Mouse (Mus musculus) left cerebral cortex, adult 9 months (tissue): ENCODE results near the gene Nodal.

ENCODE experiments used
- DNase-seq, 2 experiments: peaks; one replicate each; pipeline ENCODE4 v3.0.0; 2022; ENCODE audit warnings: low spot score in 2 of 2

The Nodal gene

DNA sequence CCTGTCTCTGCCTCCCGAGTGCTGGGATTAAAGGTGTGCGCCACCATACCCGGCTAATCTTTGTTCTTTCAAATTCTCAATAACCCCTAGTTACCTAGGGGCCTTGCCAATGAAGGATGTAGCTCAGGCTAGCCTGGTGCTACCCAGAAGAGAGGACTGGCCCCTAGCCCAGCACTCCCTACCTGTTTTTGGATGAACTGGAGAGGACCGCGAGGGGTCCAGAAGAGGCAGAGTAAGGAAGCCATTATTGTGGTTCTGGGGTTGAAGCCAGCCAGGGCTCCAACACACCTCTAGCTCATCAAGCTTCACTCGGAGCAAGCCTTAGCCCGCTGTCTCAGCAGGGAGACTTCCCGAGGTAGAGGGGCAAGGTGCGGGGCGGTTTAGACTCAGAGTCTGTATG, at the start of gene Nodal:
Gene Nodal (plus strand): TSS at position 301 of the 400 bp plus-strand sequence.
- no peak for DNase-seq

GRCm38 (mm10) chr10:61369755-61370154, 48.0 kb upstream of the Nodal start:
- DNase-seq: no peak

- no peak for DNase-seq
Measured at GRCm38 (mm10) chr10:61370273-61370979, 47.3 kb upstream of the Nodal start.

DNA sequence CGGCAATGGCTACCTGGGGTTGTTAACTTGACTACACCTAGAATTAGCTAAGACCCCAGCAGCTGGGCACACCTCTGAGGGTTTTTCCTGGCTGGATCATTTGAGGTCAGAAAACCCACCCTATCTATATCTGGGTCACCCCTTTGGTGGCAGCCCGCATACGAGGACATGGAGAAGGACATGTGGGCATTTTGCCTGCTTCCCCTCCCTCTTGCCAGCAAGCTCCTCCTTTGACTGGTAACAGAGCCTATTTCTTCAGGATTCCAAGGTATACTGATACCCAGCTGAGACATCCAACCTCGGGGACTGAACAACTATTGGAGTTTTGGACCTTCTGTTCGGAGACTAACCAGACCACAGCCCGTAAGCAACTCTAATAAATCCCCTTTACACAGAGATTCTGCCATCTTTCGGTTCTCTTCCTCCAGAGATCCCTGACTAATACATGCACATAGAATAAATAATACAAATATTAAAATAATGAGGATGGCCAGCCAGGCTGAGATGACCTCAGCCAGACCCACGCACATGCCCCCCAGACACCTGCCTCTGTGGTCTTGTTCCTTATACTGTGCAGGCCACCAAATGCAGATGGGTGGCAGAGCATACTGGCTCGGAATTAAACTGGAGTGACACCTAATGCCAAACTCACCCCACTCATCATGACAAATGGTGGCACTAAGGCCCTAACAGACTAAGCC, 45.7 kb upstream of the Nodal start:
- DNase-seq: no peak

GRCm38 (mm10) chr10:61372585-61372923, 45.2 kb upstream of the Nodal start:
- no peak for DNase-seq

- peak in 1 of 2 experiments; percentile 25 for DNase-seq
Measured at GRCm38 (mm10) chr10:61374076-61374475, 43.7 kb upstream of the Nodal start.

DNA sequence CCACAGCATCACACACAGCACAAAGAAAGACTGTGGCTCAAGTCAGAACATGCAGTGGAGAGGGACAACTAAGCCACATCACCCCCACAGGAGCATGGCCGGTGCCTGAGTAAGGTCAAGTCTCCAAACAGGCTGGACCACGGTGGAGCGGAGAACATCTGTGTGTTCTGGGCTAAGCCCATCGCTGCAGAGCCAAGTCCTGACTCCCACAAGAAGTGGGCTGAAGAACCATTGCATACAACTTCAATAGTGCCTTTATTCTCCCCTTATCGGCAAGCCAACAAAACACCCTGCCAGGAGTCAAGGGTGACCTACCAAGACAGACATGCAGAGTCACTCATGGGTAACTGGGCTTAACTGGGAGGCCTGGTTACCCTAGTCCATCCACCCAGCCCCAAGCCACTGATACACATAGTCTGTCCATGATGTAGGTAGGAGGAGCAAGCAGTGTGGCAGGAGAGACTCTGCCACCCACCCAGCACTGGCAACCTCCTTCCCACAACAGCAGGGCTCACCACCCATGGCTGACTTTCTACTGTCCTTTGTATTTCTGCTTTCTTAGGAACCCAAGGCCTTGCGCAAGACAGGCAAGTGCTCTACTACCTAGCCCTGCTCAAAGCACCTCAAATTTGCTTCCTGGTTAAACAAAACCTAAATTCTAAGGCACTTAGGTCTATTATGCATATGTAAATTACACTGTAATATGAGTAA, 42.8 kb upstream of the Nodal start:
- no peak for DNase-seq

GRCm38 (mm10) chr10:61378050-61378449, 39.7 kb upstream of the Nodal start:
- no peak for DNase-seq

- no peak for DNase-seq
Measured at GRCm38 (mm10) chr10:61378698-61379097, 39.1 kb upstream of the Nodal start.

- no peak for DNase-seq
Measured at GRCm38 (mm10) chr10:61379340-61380040, 38.3 kb upstream of the Nodal start.

GRCm38 (mm10) chr10:61380186-61380585, 37.6 kb upstream of the Nodal start:
- no peak for DNase-seq

- peak in 1 of 2 experiments; percentile 22 for DNase-seq
Measured at GRCm38 (mm10) chr10:61381823-61382222, 35.9 kb upstream of the Nodal start.

GRCm38 (mm10) chr10:61382281-61382731, 35.5 kb upstream of the Nodal start:
- DNase-seq: no peak

- DNase-seq: peak in 1 of 2 experiments; percentile 51
Measured at GRCm38 (mm10) chr10:61383021-61383714, 34.6 kb upstream of the Nodal start, which contains the start of gene Pald1. Pald1 (minus strand) TSS chr10:61383530.

- DNase-seq: no peak
Measured at GRCm38 (mm10) chr10:61383715-61384047, 34.1 kb upstream of the Nodal start.

- no peak for DNase-seq
Measured at GRCm38 (mm10) chr10:61385174-61385573, 32.6 kb upstream of the Nodal start.

DNA sequence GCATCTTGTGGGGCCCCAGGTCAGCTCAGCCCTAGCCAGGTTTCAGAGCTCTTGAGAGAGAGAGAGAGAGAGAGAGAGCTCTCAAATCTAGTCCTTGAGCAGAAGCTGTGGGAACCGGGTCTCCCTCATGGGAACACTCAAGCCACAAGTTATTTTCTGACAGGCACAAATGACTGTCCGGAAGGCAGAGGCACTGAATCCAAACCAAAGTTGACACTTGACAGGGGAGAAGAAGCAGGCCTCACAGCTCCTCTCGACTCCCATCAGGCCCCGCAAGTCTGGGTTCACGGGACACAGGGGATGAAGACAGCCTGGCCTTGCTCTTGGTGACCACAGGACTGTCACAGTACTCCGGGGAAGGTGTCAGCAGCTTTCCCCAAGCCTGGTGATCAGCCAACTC, 31.5 kb upstream of the Nodal start:
- DNase-seq: no peak

- no peak for DNase-seq
Measured at GRCm38 (mm10) chr10:61389020-61389419, 28.8 kb upstream of the Nodal start.

DNA sequence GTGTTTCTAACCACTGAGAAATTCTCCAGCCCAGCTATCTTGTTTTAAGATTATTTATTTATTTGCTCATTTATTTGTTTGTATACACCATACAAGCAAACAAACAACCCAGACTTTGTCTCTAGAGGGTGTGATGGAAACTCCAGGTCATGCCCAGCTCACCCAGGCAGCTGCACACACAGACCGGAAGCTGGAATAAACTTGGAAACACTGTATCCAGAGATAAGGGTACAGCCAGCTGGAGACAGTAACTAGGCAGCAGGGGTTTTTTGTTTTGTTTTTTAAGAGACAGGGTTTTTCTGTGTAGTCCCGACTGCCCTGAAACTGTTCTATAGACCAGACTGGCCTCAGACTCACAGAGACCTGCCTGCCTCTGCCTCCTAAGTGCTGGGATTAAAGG, 27.6 kb upstream of the Nodal start:
- DNase-seq: no peak

DNA sequence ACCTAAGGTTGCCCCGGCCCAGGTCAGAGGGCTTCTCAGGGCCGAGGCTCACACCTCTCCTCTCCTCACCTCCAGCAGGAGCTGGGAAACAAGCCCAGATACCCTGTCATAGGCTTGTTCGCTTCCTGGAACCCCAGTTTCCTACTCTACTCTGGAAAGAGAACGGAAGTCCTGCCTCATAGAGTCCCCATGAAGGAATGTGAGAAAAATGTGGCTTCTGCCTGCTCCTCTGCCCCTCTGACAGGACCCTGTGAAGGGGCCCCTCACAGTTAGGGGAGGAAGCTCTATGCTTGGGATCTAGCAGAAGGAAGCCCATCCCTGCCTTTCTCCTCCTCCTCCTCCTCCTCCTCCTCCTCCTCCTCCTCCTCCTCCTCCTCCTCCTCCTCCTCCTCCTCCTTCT, 25.2 kb upstream of the Nodal start:
- no peak for DNase-seq

GRCm38 (mm10) chr10:61394476-61395136, 23.2 kb upstream of the Nodal start:
- DNase-seq: no peak
